Mouse (Mus musculus) lung, postnatal 0 days (tissue): ENCODE results near the gene Dnajb4. TPM values are rescaled to one million over a fixed set of nuclear protein-coding genes. Genes with fewer than 3 reads are reported as not detected.
A peak's percentile ranks its signal among the peaks of the same experiment; 100 is the strongest.
"Not testable (repeated sequence)": the region's sequence is repeated elsewhere in the genome, so short reads cannot be mapped to it uniquely, and the experiment has no call there.

Experiments
- ATAC-seq: fragments of 200-750 bp; cut with Nextera tagmentation; 2 replicates; pipeline ENCODE4 v1.8.0; 2017; ENCODE audit warnings: moderate library complexity
- DNase-seq: peaks from one replicate; pipeline ENCODE4 v3.0.0-alpha.2; 2016; ENCODE audit warnings: low spot score
- H3K27ac ChIP-seq: fragments of 300-500 bp; sonication (generic); 2 replicates; pipeline ENCODE4 v1.5.1; 2014; ENCODE audit warnings: antibody characterized with exemption, mild to moderate bottlenecking, low read length, mixed read lengths
- H3K27me3 ChIP-seq: fragments of 300-500 bp; sonication (generic); replicated peaks from 2 replicates; pipeline ENCODE4 v1.6.1; 2014; ENCODE audit warnings: low read length, mixed read lengths; ENCODE audit not compliant: insufficient read depth
- H3K36me3 ChIP-seq: fragments of 300-500 bp; sonication (generic); 2 replicates; pipeline ENCODE4 v1.6.1; 2014; ENCODE audit warnings: low read length, mixed read lengths; ENCODE audit not compliant: insufficient read depth
- H3K4me1 ChIP-seq: fragments of 300-500 bp; sonication (generic); 2 replicates; pipeline ENCODE4 v1.6.1; 2014; ENCODE audit warnings: antibody characterized with exemption, low read depth, low read length, mixed read lengths; ENCODE audit not compliant: insufficient read depth
- H3K4me2 ChIP-seq: fragments of 300-500 bp; sonication (generic); replicated peaks from 2 replicates; pipeline ENCODE4 v1.6.1; 2014; ENCODE audit warnings: low read depth, mild to moderate bottlenecking, low read length, moderate library complexity, mixed read lengths
- H3K4me3 ChIP-seq: fragments of 300-500 bp; sonication (generic); 2 replicates; pipeline ENCODE4 v1.5.1; 2014; ENCODE audit warnings: low read depth, low read length
- H3K9ac ChIP-seq: fragments of 300-500 bp; sonication (generic); replicated peaks from 2 replicates; pipeline ENCODE4 v1.6.1; 2014; ENCODE audit warnings: low read depth, mild to moderate bottlenecking
- H3K9me3 ChIP-seq: fragments of 300-500 bp; sonication (generic); 2 replicates; pipeline ENCODE4 v1.6.1; 2016; ENCODE audit warnings: low read length, mixed read lengths
- CTCF ChIP-seq: IDR thresholded peaks from 2 replicates; pipeline ENCODE4 v1.5.1; 2016; ENCODE audit warnings: antibody characterized with exemption, mild to moderate bottlenecking
- EP300 ChIP-seq: IDR thresholded peaks from 2 replicates; pipeline ENCODE4 v1.6.1; 2016; ENCODE audit warnings: antibody characterized with exemption, mild to moderate bottlenecking, control low read depth
- WGBS: fragments of 180-500 bp; shearing (Covaris S2); extraction: QIAGEN DNeasy Blood & Tissue Kit; methylation state at CpG from one replicate; pipeline ENCODE4 v1.1.7; 2014; 5-methylcytosine and 5-hydroxymethylcytosine counted together
- polyA plus RNA-seq: library from polyadenylated mRNA; unstranded; fragments of >200 nt; fragmentation: Nextera tagmentation; extraction: Ambion mirVana; gene quantifications from 2 replicates; pipeline ENCODE4 v1.2.1, GENCODE M21; 2015

The Dnajb4 gene
- polyA plus RNA-seq, 1 experiment from 2014 or later, result 54.0 TPM

- Histone ChIP-seq H3K4me2 (no peak overlapping the region), H3K9ac (no peak overlapping the region), H3K4me3 (no peak overlapping the region), H3K36me3 (no peaks in the 10 kb centered on the region), H3K27me3 (no peaks in the 10 kb centered on the region), H3K9me3 (no peaks in the 10 kb centered on the region), H3K27ac (no peak overlapping the region), H3K4me1 (peaks cover 9% of the 10 kb centered on the region)
- WGBS, result 17% methylated on average over 3 of the region's 3 CpGs
- DNase-seq (no peak), ATAC-seq (no peak)
- TF ChIP-seq CTCF, result no peak
- no peak for TF ChIP-seq EP300
These were observed 60.2 kb downstream of the Dnajb4 start for GRCm38 (mm10) chr3:152149863-152150262.

- DNase-seq, result peak; percentile 30
- WGBS, result 48% methylated on average over 7 of the region's 7 CpGs
- Histone ChIP-seq H3K36me3 (no peaks in the 10 kb centered on the region), H3K4me1 (peaks cover 9% of the 10 kb centered on the region), H3K4me3 (no peak overlapping the region), H3K27ac (no peak overlapping the region), H3K27me3 (no peaks in the 10 kb centered on the region), H3K9ac (no peak overlapping the region), H3K9me3 (no peaks in the 10 kb centered on the region), H3K4me2 (no peak overlapping the region)
- TF ChIP-seq EP300 (0 out of 2 replicates have a peak, but pooled peaks have one; percentile 25), CTCF (no peak)
- no peak for ATAC-seq
These were observed 60.7 kb downstream of the Dnajb4 start for GRCm38 (mm10) chr3:152149449-152149848.

GRCm38 (mm10) chr3:152147085-152147831 lies 62.8 kb downstream of the Dnajb4 start:
- no peaks in the 10 kb centered on the region for H3K9me3 ChIP-seq
- 53% methylated on average over 12 of the region's 12 CpGs for WGBS
- no peak for TF ChIP-seq CTCF
- no peak for TF ChIP-seq EP300

GRCm38 (mm10) chr3:152145186-152145585 lies 64.9 kb downstream of the Dnajb4 start:
- Histone ChIP-seq H3K9me3 (no peaks in the 10 kb centered on the region), H3K36me3 (no peaks in the 10 kb centered on the region), H3K4me3 (no peak overlapping the region), H3K27ac (peak overlapping the region; percentile 45; the same call in 1 of the 2 replicates), H3K9ac (no peak overlapping the region), H3K27me3 (no peaks in the 10 kb centered on the region), H3K4me1 (peaks cover 9% of the 10 kb centered on the region), H3K4me2 (no peak overlapping the region)
- TF ChIP-seq CTCF (no peak), EP300 (peak; percentile 64)
- 39% methylated on average over 2 of the region's 2 CpGs for WGBS
- ATAC-seq (peak; percentile 92), DNase-seq (peak; percentile 91)

More at GRCm38 (mm10) chr3:152147085-152147831, 62.8 kb downstream of the Dnajb4 start:
- DNase-seq (peak; percentile 42), ATAC-seq (no peak)
- Histone ChIP-seq H3K9ac (no peak overlapping the region), H3K4me1 (peaks cover 9% of the 10 kb centered on the region), H3K27me3 (no peaks in the 10 kb centered on the region), H3K27ac (no peak overlapping the region), H3K36me3 (no peaks in the 10 kb centered on the region), H3K4me3 (no peak overlapping the region), H3K4me2 (no peak overlapping the region)

- Histone ChIP-seq H3K27ac (0 out of 2 replicates have a peak overlapping the region, but pooled peaks have one; percentile 32), H3K9me3 (no peaks in the 10 kb centered on the region), H3K9ac (no peak overlapping the region), H3K4me1 (peaks cover 5% of the 10 kb centered on the region), H3K27me3 (no peaks in the 10 kb centered on the region), H3K36me3 (no peaks in the 10 kb centered on the region), H3K4me2 (no peak overlapping the region), H3K4me3 (no peak overlapping the region)
- DNase-seq (peak; percentile 72), ATAC-seq (peak; percentile 59)
- TF ChIP-seq CTCF (no peak), EP300 (no peak)
- 41% methylated on average over 6 of the region's 6 CpGs for WGBS
These were observed 67.0 kb downstream of the Dnajb4 start for GRCm38 (mm10) chr3:152142989-152143695.

- no peak overlapping the region for H3K9ac ChIP-seq
- 80% methylated on average over 3 of the region's 3 CpGs for WGBS
- no peak overlapping the region for H3K27ac ChIP-seq
- ATAC-seq (no peak), DNase-seq (no peak)
- no peaks in the 10 kb centered on the region for H3K36me3 ChIP-seq
- H3K9me3 ChIP-seq, result no peaks in the 10 kb centered on the region
- TF ChIP-seq CTCF (no peak), EP300 (no peak)
- H3K4me3 ChIP-seq, result no peak overlapping the region
- no peaks in the 10 kb centered on the region for H3K27me3 ChIP-seq
- no peak overlapping the region for H3K4me2 ChIP-seq
- no peaks in the 10 kb centered on the region for H3K4me1 ChIP-seq
These were observed 68.0 kb downstream of the Dnajb4 start for GRCm38 (mm10) chr3:152142146-152142545.

- 78% methylated on average over 3 of the region's 3 CpGs for WGBS
- not testable (repeated sequence) for DNase-seq, H3K27me3 ChIP-seq, H3K4me1 ChIP-seq, H3K36me3 ChIP-seq, H3K27ac ChIP-seq, H3K4me3 ChIP-seq, ATAC-seq, H3K9ac ChIP-seq, H3K4me2 ChIP-seq, H3K9me3 ChIP-seq
These were observed 70.8 kb downstream of the Dnajb4 start for GRCm38 (mm10) chr3:152139308-152139707.

GRCm38 (mm10) chr3:152136106-152136505 lies 74.0 kb downstream of the Dnajb4 start:
- not testable (repeated sequence) for DNase-seq, H3K9ac ChIP-seq, H3K36me3 ChIP-seq, H3K27me3 ChIP-seq, H3K27ac ChIP-seq, H3K4me1 ChIP-seq, H3K4me3 ChIP-seq, H3K9me3 ChIP-seq, H3K4me2 ChIP-seq, ATAC-seq
- 83% methylated on average over 16 of the region's 16 CpGs for WGBS
